Mouse (Mus musculus) myocyte (in vitro differentiated cells): ENCODE data around the gene Pard3. TPM values are rescaled to one million over a fixed set of nuclear protein-coding genes. Genes with fewer than 3 reads are reported as not detected.
A peak's percentile ranks its signal among the peaks of the same experiment; 100 is the strongest.

Experiments
- H3K27me3 ChIP-seq: one replicate; pipeline ENCODE4 v1.6.1; 2011; ENCODE audit not compliant: control insufficient read depth, insufficient read depth, insufficient read length
- H3K36me3 ChIP-seq: one replicate; pipeline ENCODE4 v1.6.1; 2011; ENCODE audit not compliant: control insufficient read depth, insufficient read depth
- H3K4me2 ChIP-seq: one replicate; pipeline ENCODE4 v1.6.1; 2011; ENCODE audit warnings: low read depth, control low read depth
- H3K4me3 ChIP-seq: one replicate; pipeline ENCODE4 v1.5.1; 2011; ENCODE audit warnings: mild to moderate bottlenecking, control low read depth, moderate library complexity
- H3K79me2 ChIP-seq: one replicate; pipeline ENCODE4 v1.6.1; 2011; ENCODE audit not compliant: control insufficient read depth, insufficient read depth
- H3ac ChIP-seq: one replicate; pipeline ENCODE4 v1.6.1; 2011; ENCODE audit not compliant: control insufficient read depth, insufficient read length
- CEBPB ChIP-seq: IDR thresholded peaks from 2 replicates; pipeline ENCODE4 v1.6.1; 2011; ENCODE audit warnings: mild to moderate bottlenecking, moderate library complexity; ENCODE audit not compliant: poor library complexity, insufficient read depth, severe bottlenecking
- E2F4 ChIP-seq: IDR thresholded peaks from one replicate; pipeline ENCODE4 v1.6.1; 2011; ENCODE audit warnings: mild to moderate bottlenecking, control low read depth, moderate library complexity; ENCODE audit not compliant: insufficient read depth
- MAX ChIP-seq: IDR thresholded peaks from one replicate; pipeline ENCODE4 v1.6.1; 2011; ENCODE audit warnings: low read depth, mild to moderate bottlenecking, control low read depth
- MYOD1 ChIP-seq, 3 experiments: IDR thresholded peaks; one replicate each; pipeline ENCODE4 v1.6.1; 2011; ENCODE audit warnings: control low read depth in 2 of 3, low read depth in 2 of 3, mild to moderate bottlenecking in 2 of 3, moderate library complexity in 1 of 3; ENCODE audit not compliant: insufficient read length in 2 of 3, control insufficient read depth in 1 of 3
- MYOG ChIP-seq, 3 experiments: IDR thresholded peaks; one replicate each; pipeline ENCODE4 v1.6.1; 2011; ENCODE audit warnings: control low read depth in 2 of 3, low read depth in 2 of 3, mild to moderate bottlenecking in 2 of 3; ENCODE audit not compliant: insufficient read length in 2 of 3, control insufficient read depth in 1 of 3, insufficient read depth in 1 of 3
- POLR2A ChIP-seq: IDR thresholded peaks from one replicate; pipeline ENCODE4 v1.6.1; 2011; ENCODE audit warnings: low read depth, mild to moderate bottlenecking, control low read depth, moderate library complexity; ENCODE audit not compliant: insufficient read length
- POLR2AphosphoS2 ChIP-seq: IDR thresholded peaks from one replicate; pipeline ENCODE4 v1.6.1; 2011; ENCODE audit warnings: low read depth, control low read depth; ENCODE audit not compliant: insufficient read length
- REST ChIP-seq: IDR thresholded peaks from one replicate; pipeline ENCODE4 v1.6.1; 2011; ENCODE audit warnings: mild to moderate bottlenecking, control low read depth, moderate library complexity; ENCODE audit not compliant: insufficient read depth, insufficient read length
- SRF ChIP-seq: IDR thresholded peaks from one replicate; pipeline ENCODE4 v1.6.1; 2011; ENCODE audit warnings: low read depth; ENCODE audit not compliant: control insufficient read depth, insufficient read length
- TCF12 ChIP-seq: IDR thresholded peaks from one replicate; pipeline ENCODE4 v1.6.1; 2011; ENCODE audit warnings: mild to moderate bottlenecking, control low read depth; ENCODE audit not compliant: poor library complexity, insufficient read depth, severe bottlenecking
- TCF3 ChIP-seq: IDR thresholded peaks from one replicate; pipeline ENCODE4 v1.6.1; 2011; ENCODE audit warnings: low read depth, control low read depth; ENCODE audit not compliant: insufficient read length
- USF1 ChIP-seq: IDR thresholded peaks from one replicate; pipeline ENCODE4 v1.6.1; 2011; ENCODE audit warnings: low read depth, mild to moderate bottlenecking, control low read depth, moderate library complexity
- polyA plus RNA-seq: library from polyadenylated mRNA; unstranded; fragments of >200 nt; fragmentation: generic; extraction: Trizol; gene quantifications from one replicate; pipeline ENCODE4 v1.2.1, GENCODE M21; 2012; ENCODE audit warnings: missing spikeins

Gene Pard3
- polyA plus RNA-seq, 1 experiment: 24.3 TPM

GRCm38 (mm10) chr8:127064361-127065112, 844 bp downstream of the Pard3 start:
- peaks cover 49% of the 10 kb centered on the region for H3K79me2 ChIP-seq
- H3K4me3 ChIP-seq: peak overlapping the region; percentile 75
- H3ac ChIP-seq: peak overlapping the region; percentile 98
- peak in 1 of 3 experiments; percentile 41 for TF ChIP-seq MYOG (IDR thresholded peaks at IDR 0.05; ENCODE audit: control insufficient read depth in 1 of 3, insufficient read depth in 1 of 3, insufficient read length in 2 of 3, low read depth in 2 of 3)
- no peak for TF ChIP-seq USF1
- TF ChIP-seq MAX: no peak
- no peaks in the 10 kb centered on the region for H3K36me3 ChIP-seq
- no peaks in the 10 kb centered on the region for H3K27me3 ChIP-seq
- peak overlapping the region; percentile 94 for H3K4me2 ChIP-seq

GRCm38 (mm10) chr8:127065113-127065473, 1.4 kb downstream of the Pard3 start:
- no peaks in the 10 kb centered on the region for H3K36me3 ChIP-seq
- peak overlapping the region; percentile 98 for H3ac ChIP-seq
- TF ChIP-seq MYOD1 (IDR thresholded peaks at IDR 0.05; ENCODE audit: control insufficient read depth in 1 of 3, insufficient read length in 2 of 3, low read depth in 2 of 3) (no peak), CEBPB (no peak), SRF (no peak), TCF12 (no peak), E2F4 (no peak), REST (no peak), MAX (no peak), POLR2A (no peak), TCF3 (no peak), USF1 (no peak), POLR2AphosphoS2 (no peak), MYOG (IDR thresholded peaks at IDR 0.05; ENCODE audit: control insufficient read depth in 1 of 3, insufficient read depth in 1 of 3, insufficient read length in 2 of 3, low read depth in 2 of 3) (no peak)
- H3K4me3 ChIP-seq: peak overlapping the region; percentile 75
- H3K79me2 ChIP-seq: peaks cover 55% of the 10 kb centered on the region
- peak overlapping the region; percentile 94 for H3K4me2 ChIP-seq
- H3K27me3 ChIP-seq: no peaks in the 10 kb centered on the region

GRCm38 (mm10) chr8:127065791-127066190, 2.1 kb downstream of the Pard3 start:
- Histone ChIP-seq H3K79me2 (peaks cover 62% of the 10 kb centered on the region), H3K36me3 (no peaks in the 10 kb centered on the region), H3ac (no peak overlapping the region), H3K27me3 (no peaks in the 10 kb centered on the region), H3K4me3 (peak overlapping the region; percentile 75), H3K4me2 (peak overlapping the region; percentile 94)
- TF ChIP-seq MYOG (IDR thresholded peaks at IDR 0.05; ENCODE audit: control insufficient read depth in 1 of 3, insufficient read depth in 1 of 3, insufficient read length in 2 of 3, low read depth in 2 of 3) (no peak), TCF3 (no peak)

- TF ChIP-seq CEBPB (no peak), TCF3 (no peak), POLR2AphosphoS2 (no peak), MAX (no peak), MYOG (IDR thresholded peaks at IDR 0.05; ENCODE audit: control insufficient read depth in 1 of 3, insufficient read depth in 1 of 3, insufficient read length in 2 of 3, low read depth in 2 of 3) (no peak), E2F4 (no peak), SRF (no peak), MYOD1 (IDR thresholded peaks at IDR 0.05; ENCODE audit: control insufficient read depth in 1 of 3, insufficient read length in 2 of 3, low read depth in 2 of 3) (no peak), USF1 (no peak)
- H3K27me3 ChIP-seq: no peaks in the 10 kb centered on the region
- peak overlapping the region; percentile 94 for H3K4me2 ChIP-seq
Observed at GRCm38 (mm10) chr8:127066501-127066900, 2.8 kb downstream of the Pard3 start.

GRCm38 (mm10) chr8:127068719-127069118, 5.0 kb downstream of the Pard3 start:
- Histone ChIP-seq H3K4me2 (no peak overlapping the region), H3K27me3 (no peaks in the 10 kb centered on the region), H3K4me3 (no peak overlapping the region), H3K79me2 (peaks cover 89% of the 10 kb centered on the region), H3ac (no peak overlapping the region), H3K36me3 (no peaks in the 10 kb centered on the region)
- no peak for TF ChIP-seq REST
- no peak for TF ChIP-seq E2F4

More at GRCm38 (mm10) chr8:127066501-127066900, 2.8 kb downstream of the Pard3 start:
- Histone ChIP-seq H3K4me3 (no peak overlapping the region), H3K79me2 (peaks cover 69% of the 10 kb centered on the region), H3ac (no peak overlapping the region), H3K36me3 (no peaks in the 10 kb centered on the region)
